Mouse (Mus musculus) heart, adult 2 months (tissue): ENCODE data around the gene Wdfy3. TPM values are rescaled to one million over a fixed set of nuclear protein-coding genes. Genes with fewer than 3 reads are reported as not detected.

Source experiments
- DNase-seq, 2 experiments: peaks; one replicate each; pipeline ENCODE4 v3.0.0; 2021
- H3K27ac ChIP-seq: fragments of 200-600 bp; 2 replicates; pipeline ENCODE4 v1.8.1; 2022
- H3K27me3 ChIP-seq: fragments of 200-500 bp; 2 replicates; pipeline ENCODE4 v1.6.1; 2012; ENCODE audit warnings: mild to moderate bottlenecking, low read length, inconsistent platforms, mixed read lengths; ENCODE audit not compliant: control insufficient read depth, insufficient read depth
- H3K36me3 ChIP-seq: fragments of 200-500 bp; 2 replicates; pipeline ENCODE4 v1.6.1; 2012; ENCODE audit warnings: low read length, inconsistent platforms; ENCODE audit not compliant: control insufficient read depth, insufficient read depth
- H3K4me1 ChIP-seq: fragments of 200-500 bp; 2 replicates; pipeline ENCODE4 v1.6.1; 2011; ENCODE audit warnings: low read length; ENCODE audit not compliant: control insufficient read depth, insufficient read depth
- H3K4me3 ChIP-seq: fragments of 200-600 bp; 2 replicates; pipeline ENCODE4 v1.8.1; 2022
- H3K79me2 ChIP-seq: fragments of 200-500 bp; replicated peaks from 2 replicates; pipeline ENCODE4 v1.6.1; 2012; ENCODE audit warnings: mild to moderate bottlenecking, inconsistent platforms, low read length, moderate library complexity, mixed read lengths; ENCODE audit not compliant: control insufficient read depth, insufficient read depth
- H3K9ac ChIP-seq: fragments of 200-500 bp; 2 replicates; pipeline ENCODE4 v1.6.1; 2012; ENCODE audit warnings: low read depth, mild to moderate bottlenecking, control low read depth, inconsistent platforms, low read length, mixed read lengths
- CTCF ChIP-seq: fragments of 200-600 bp; IDR thresholded peaks from 2 replicates; pipeline ENCODE4 v1.8.1; 2022; ENCODE audit warnings: antibody characterized with exemption, mild to moderate bottlenecking, moderate library complexity
- EP300 ChIP-seq: fragments of 200-500 bp; IDR thresholded peaks from 2 replicates; pipeline ENCODE4 v1.6.1; 2011; ENCODE audit warnings: low read depth, low read length, control low read depth; ENCODE audit not compliant: insufficient read depth
- POLR2A ChIP-seq: fragments of 200-500 bp; IDR thresholded peaks from 2 replicates; pipeline ENCODE4 v1.6.1; 2011; ENCODE audit warnings: mild to moderate bottlenecking, low read depth, low read length, control low read depth; ENCODE audit not compliant: insufficient read depth
- WGBS: fragments of 180-500 bp; shearing (Covaris S2); methylation state at CpG from one replicate; pipeline ENCODE4 v1.1.7; 2018; 5-methylcytosine and 5-hydroxymethylcytosine counted together
- intact Hi-C: fragments of 180-260 bp; cut with DNase I; formaldehyde crosslinking; loops from one replicate; pipeline ENCODE4 v1.15.1; 2025
- polyA plus RNA-seq: library from polyadenylated mRNA; depleted of rRNA; stranded (reverse); fragments of >200 nt; gene quantifications from 2 replicates; pipeline ENCODE4 v1.2.3, GENCODE M21; 2012
- total RNA-seq, 2 experiments: library from RNA; stranded (reverse); gene quantifications; 2 replicates each; pipeline ENCODE4 v1.2.3; 2021

The Wdfy3 gene
- total and polyA plus RNA-seq, 3 experiments: 11.6 to 29.3 (median 29.0) TPM

GRCm38 (mm10) chr5:101836221-101836620, 233.5 kb downstream of the Wdfy3 start:
- Histone ChIP-seq H3K9ac (no peak overlapping the region), H3K4me3 (no peak overlapping the region), H3K27ac (no peak overlapping the region), H3K27me3 (no peaks in the 10 kb centered on the region), H3K36me3 (no peaks in the 10 kb centered on the region), H3K4me1 (no peaks in the 10 kb centered on the region), H3K79me2 (no peaks in the 10 kb centered on the region)
- whole genome bisulfite sequencing: 95% methylated on average over 11 of the region's 11 CpGs
- intact Hi-C loops: no loop called here
- DNase-seq: no peak
- no peak for TF ChIP-seq EP300
- TF ChIP-seq CTCF: no peak
- TF ChIP-seq POLR2A: no peak

GRCm38 (mm10) chr5:101833875-101834274, 235.8 kb downstream of the Wdfy3 start:
- Histone ChIP-seq H3K27me3 (no peaks in the 10 kb centered on the region), H3K79me2 (no peaks in the 10 kb centered on the region), H3K36me3 (no peaks in the 10 kb centered on the region), H3K4me3 (no peak overlapping the region), H3K27ac (no peak overlapping the region), H3K9ac (no peak overlapping the region), H3K4me1 (no peaks in the 10 kb centered on the region)
- 81% methylated on average over 8 of the region's 8 CpGs for WGBS
- no peak for DNase-seq
- intact Hi-C loops: no loop called here
- TF ChIP-seq POLR2A (no peak), CTCF (peak; percentile 34)

GRCm38 (mm10) chr5:101832991-101833390, 236.7 kb downstream of the Wdfy3 start:
- WGBS: 89% methylated on average over 5 of the region's 5 CpGs
- H3K27me3 ChIP-seq: no peaks in the 10 kb centered on the region
- H3K9ac ChIP-seq: no peak overlapping the region
- H3K27ac ChIP-seq: no peak overlapping the region
- no peaks in the 10 kb centered on the region for H3K79me2 ChIP-seq
- no peaks in the 10 kb centered on the region for H3K36me3 ChIP-seq
- no peak overlapping the region for H3K4me3 ChIP-seq
- no peak for TF ChIP-seq CTCF
- no peak for TF ChIP-seq EP300
- TF ChIP-seq POLR2A: no peak
- intact Hi-C loops: no loop called here
- no peak for DNase-seq
- no peaks in the 10 kb centered on the region for H3K4me1 ChIP-seq

GRCm38 (mm10) chr5:101832042-101832441, 237.7 kb downstream of the Wdfy3 start:
- WGBS: 87% methylated on average over 6 of the region's 6 CpGs
- intact Hi-C loops: no loop called here

GRCm38 (mm10) chr5:101830180-101830579, 239.5 kb downstream of the Wdfy3 start:
- intact Hi-C loops: no loop called here
- no peaks in the 10 kb centered on the region for H3K79me2 ChIP-seq

More at GRCm38 (mm10) chr5:101832042-101832441, 237.7 kb downstream of the Wdfy3 start:
- no peaks in the 10 kb centered on the region for H3K79me2 ChIP-seq
- H3K4me1 ChIP-seq: no peaks in the 10 kb centered on the region
- no peaks in the 10 kb centered on the region for H3K36me3 ChIP-seq
- H3K27ac ChIP-seq: no peak overlapping the region
- no peak overlapping the region for H3K4me3 ChIP-seq
- H3K9ac ChIP-seq: no peak overlapping the region
- TF ChIP-seq CTCF (no peak), EP300 (no peak), POLR2A (no peak)
- H3K27me3 ChIP-seq: peaks cover 1% of the 10 kb centered on the region; the same call in 1 of the 2 replicates
- no peak for DNase-seq

GRCm38 (mm10) chr5:101828932-101829331, 240.8 kb downstream of the Wdfy3 start:
- peaks cover 2% of the 10 kb centered on the region; the same call in 1 of the 2 replicates for H3K4me1 ChIP-seq
- no peak overlapping the region for H3K4me3 ChIP-seq
- WGBS: 83% methylated on average over 3 of the region's 3 CpGs
- no peaks in the 10 kb centered on the region for H3K79me2 ChIP-seq
- H3K27ac ChIP-seq: no peak overlapping the region
- TF ChIP-seq EP300 (no peak), CTCF (no peak), POLR2A (no peak)
- H3K27me3 ChIP-seq: peaks cover 2% of the 10 kb centered on the region; the same call in 1 of the 2 replicates
- H3K9ac ChIP-seq: no peak overlapping the region
- DNase-seq: no peak
- no peaks in the 10 kb centered on the region for H3K36me3 ChIP-seq
- intact Hi-C loops: no loop called here

More at GRCm38 (mm10) chr5:101830180-101830579, 239.5 kb downstream of the Wdfy3 start:
- H3K27ac ChIP-seq: no peak overlapping the region
- 77% methylated on average over 8 of the region's 8 CpGs for WGBS
- H3K36me3 ChIP-seq: no peaks in the 10 kb centered on the region
- H3K4me3 ChIP-seq: no peak overlapping the region
- H3K9ac ChIP-seq: no peak overlapping the region
- TF ChIP-seq CTCF: no peak
- H3K4me1 ChIP-seq: peaks cover 2% of the 10 kb centered on the region; the same call in 1 of the 2 replicates
- no peak for DNase-seq
- peaks cover 2% of the 10 kb centered on the region; the same call in 1 of the 2 replicates for H3K27me3 ChIP-seq
